Mouse (Mus musculus) layer of hippocampus, postnatal 36 days (tissue): ENCODE data around the gene Tbc1d10b. TPM values are rescaled to one million over a fixed set of nuclear protein-coding genes. Genes with fewer than 3 reads are reported as not detected.
"Not testable (repeated sequence)": the region's sequence is repeated elsewhere in the genome, so short reads cannot be mapped to it uniquely, and the experiment has no call there.

Experiments used
- DNase-seq, 2 experiments: peaks; one replicate each; pipeline ENCODE4 v3.0.0; 2022
- total RNA-seq, 2 experiments: library from RNA; stranded (reverse); gene quantifications; 2 replicates each; pipeline ENCODE4 v1.2.3; 2021

Gene Tbc1d10b
- 100 to 1,000 TPM; 107 to 108 TPM for total RNA-seq

DNA sequence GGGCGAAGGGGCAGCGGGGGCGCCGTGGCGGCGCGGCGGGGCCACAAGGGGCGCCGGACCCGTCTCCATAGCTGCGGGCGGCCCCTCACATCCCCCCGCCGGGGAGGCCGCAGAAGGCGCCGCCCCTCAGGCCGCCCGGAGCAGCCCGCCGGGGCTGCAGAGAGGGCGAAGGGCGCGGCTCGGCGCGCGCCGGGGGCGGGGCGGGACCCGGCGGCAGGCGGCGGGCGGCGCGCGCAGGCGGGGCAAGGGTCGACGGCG lies at the start of gene Tbc1d10b:
Tbc1d10b (minus strand) TSS at position 174 of the 258 bp plus-strand sequence.
- DNase-seq, result peak in 1 of 2 experiments; percentile 50

DNA sequence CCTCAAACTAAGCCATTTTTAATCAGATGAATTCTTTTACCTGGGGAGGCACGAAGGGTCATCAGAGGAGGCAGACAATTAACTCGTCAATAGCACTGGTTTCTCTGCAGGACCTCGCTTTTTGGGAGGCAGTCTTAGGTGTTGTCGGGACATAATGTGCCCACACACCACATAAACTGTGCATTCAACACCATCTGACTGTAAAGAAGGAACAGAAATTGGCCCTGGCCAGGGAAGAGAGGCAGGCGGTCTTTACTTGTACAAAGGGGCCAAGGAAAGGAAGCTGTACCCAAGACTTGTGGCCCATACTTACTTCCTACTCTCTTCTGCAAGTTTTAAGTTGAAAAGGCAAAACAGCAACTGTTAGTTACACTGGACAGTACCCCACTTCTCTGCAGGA lies 48.2 kb upstream of the Tbc1d10b start:
- DNase-seq, result no peak

DNA sequence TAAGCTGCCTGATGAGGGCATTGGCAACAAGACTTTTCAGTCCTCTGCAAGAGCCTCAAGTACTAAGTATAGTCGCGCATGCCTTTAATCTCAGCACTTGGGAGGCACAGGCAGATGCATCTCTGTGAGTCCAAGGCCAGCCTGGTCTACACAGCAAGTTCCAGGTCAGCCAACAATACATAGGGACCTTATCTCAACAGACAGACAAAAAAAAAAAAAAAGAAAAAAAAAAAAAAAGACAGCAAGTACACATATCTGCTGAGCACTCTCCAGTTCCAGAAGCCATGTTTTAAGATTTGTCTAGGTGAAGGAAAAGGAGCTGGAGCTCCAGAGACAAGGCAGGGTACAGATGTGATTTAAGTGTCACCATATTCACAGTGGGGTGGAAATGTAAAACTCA lies 47.7 kb upstream of the Tbc1d10b start:
- DNase-seq, result no peak

DNA sequence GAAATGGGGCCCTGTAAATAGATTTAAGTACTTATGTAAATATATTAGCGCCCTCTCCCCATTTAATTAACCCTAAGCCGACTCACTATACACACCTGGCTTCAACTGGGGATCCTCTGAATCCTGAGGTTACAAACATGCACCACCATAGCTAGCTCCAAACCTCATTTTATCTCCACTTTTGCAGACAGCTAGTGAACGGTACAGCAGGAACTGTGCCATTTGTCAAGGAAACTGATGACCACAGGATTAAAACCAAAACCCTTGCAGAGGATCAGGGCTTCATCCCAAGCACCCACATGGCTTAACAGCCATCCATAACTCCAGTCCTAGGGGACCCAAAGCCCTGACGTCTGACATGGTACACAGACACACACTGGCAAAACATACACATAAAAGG lies 46.7 kb upstream of the Tbc1d10b start:
- DNase-seq, result no peak

DNA sequence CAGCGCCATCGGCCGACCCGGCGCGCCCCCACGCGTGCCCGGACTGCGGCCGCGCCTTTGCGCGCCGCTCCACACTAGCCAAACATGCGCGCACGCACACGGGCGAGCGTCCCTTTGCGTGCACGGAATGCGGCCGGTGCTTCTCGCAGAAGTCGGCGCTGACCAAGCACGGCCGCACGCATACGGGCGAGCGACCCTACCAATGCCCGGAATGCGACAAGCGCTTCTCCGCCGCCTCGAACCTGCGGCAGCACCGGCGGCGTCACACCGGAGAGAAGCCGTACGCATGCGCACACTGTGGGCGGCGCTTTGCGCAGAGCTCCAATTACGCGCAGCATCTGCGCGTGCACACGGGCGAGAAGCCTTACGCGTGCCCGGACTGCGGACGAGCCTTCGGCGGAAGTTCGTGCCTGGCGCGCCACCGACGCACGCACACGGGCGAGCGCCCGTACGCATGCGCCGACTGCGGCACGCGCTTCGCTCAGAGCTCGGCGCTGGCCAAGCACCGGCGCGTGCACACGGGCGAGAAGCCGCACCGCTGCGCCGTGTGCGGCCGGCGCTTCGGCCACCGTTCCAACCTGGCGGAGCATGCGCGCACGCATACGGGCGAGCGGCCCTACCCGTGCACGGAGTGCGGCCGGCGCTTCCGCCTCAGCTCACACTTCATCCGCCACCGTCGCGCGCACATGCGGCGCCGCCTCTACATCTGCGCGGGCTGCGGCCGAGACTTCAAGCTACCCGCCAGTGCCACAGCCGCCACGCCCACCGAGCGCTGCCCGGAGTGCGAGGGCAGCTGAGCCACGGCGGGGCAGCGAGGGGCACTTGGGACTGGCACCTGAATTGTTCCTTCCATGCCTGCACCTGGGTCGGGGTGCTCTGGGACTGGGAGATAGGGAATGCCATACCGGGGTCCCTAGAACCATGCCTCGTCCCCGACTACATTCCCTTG lies 45.8 kb upstream of the Tbc1d10b start:
- peak; percentile 95 for DNase-seq

DNA sequence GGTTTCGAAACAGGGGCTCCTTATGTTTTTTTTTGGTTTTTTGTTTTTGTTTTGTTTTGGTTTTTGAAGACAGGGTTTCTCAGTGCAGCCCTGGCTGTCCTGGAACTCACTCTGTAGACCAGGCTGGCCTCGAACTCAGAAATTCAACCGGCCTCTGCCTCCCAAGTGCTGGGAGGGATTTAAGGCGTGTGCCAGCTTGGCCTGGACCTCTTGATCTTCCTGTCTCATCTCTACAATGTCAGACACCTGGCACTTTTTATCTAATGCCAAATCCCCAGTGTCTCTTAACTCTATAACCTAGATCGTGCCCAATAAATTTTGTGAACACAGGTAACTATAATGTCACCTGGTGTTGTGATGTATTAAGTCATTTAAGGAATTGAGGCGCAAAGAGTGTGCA lies 45.1 kb upstream of the Tbc1d10b start:
- no peak for DNase-seq

DNA sequence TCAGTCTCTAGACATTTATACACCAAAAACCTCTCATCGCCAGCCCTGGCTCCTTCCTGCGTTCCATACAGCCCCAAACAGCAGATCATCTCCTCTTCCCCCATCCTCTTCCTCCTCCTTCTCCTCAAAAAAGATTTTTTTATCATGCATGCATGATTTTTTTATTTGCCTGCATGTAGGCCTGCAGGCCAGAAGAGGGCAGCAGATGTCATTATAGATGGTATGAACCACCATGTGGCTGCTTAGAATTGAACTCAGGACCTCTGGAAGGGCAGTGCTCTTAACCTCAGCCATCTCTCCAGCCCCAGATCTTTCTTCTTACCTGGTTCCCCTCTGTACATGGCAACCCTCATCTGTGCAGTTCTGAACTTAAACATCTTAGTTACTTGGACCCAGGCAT lies 44.1 kb upstream of the Tbc1d10b start:
- no peak for DNase-seq

DNA sequence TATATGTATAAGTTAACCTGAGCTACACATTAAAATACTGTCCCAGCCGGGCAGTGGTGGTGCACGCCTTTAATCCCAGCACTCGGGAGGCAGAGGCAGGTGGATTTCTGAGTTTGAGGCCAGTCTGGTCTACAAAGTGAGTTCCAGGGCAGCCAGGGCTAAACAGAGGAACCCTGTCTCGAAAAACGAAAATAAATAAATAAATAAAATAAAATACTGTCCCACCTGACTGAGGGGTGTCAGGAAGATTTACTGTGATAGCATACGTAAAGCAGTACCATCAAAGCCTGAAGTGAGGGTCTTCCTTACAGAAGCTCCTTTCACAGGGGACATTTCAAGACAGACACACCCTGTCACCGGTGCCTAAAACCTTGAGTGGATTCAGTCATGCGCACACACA lies 42.2 kb upstream of the Tbc1d10b start:
- not testable (repeated sequence) for DNase-seq

DNA sequence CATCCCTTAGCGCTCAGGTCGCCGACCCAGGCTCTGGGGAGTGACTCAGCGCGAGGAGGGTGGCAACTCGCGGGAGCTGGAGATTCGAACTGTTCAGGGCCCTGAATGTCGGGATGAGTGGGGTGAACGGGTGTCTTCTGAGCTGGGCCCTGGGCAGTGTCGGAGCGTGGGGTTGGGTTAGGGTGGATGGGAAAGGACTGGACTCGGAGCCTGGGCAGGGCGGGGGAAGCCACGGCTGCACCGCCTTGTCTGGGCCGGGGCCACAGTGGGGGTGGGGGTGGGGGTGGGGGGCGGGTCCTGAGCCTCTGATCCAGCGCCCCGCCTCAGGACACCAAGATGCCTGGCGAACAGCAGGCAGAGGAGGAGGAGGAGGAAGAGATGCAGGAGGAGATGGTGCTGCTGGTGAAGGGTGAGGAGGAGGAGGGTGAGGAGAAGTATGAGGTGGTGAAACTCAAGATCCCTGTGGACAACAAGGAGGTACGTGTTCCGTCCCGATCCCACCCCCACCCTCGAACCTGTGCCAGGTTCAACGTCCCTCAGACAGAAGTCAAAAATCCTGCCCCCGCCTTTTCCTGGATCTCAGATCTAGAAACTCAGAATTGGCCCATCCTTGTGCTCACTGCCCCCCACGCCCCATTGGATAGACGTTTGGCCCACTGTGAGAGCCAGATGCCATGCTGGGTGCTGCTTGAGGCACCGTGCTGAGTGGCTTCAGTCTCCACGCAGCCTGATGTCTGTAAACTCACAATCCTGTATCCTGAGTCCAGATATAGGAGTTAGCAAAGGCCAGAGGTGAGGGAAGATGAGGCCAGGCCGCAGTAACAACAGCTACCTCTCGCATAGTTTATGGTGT lies 36.6 kb upstream of the Tbc1d10b start:
- no peak for DNase-seq

DNA sequence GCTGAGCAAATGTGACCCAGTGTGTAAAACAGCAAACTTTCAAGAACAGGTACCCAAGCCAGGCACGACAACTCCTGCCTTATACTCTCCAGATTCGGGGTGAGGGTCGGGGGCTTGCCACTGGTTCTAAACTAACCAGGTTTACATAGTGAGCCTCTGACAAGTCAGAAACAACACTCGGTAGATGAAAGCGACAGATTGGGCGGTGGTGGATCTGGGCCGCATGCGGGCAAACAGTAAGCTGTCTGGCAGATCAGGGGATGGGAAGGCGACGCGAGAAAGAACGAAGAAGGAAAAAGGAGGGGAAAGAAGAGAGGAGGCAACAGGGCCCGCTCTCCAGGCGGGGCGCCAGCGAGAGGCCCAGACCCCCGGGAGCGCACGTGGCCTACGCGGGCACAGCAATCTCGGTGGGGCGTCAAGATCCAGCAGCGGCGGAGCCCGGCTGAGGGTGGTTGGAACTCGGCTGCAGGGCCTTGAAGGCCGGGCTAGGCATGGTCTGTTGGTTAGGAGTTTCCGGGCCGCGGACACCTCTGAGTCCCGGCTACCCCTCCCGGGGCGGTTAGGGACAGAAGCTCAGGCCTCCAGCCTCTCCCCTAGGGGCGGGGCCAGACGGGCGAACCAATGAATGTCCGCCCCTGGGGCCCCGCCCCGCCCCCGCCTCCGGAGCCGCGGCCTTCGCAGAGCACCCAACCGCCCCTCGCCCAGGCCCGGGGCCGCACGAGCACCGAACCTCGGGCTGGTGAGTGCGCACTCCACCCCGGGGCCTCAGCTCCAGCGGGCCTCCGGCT lies 35.8 kb upstream of the Tbc1d10b start, which contains the start of gene Zfp771:
Zfp771 (plus strand) TSS at position 405 of the 788 bp plus-strand sequence.
- peak; percentile 92 for DNase-seq

DNA sequence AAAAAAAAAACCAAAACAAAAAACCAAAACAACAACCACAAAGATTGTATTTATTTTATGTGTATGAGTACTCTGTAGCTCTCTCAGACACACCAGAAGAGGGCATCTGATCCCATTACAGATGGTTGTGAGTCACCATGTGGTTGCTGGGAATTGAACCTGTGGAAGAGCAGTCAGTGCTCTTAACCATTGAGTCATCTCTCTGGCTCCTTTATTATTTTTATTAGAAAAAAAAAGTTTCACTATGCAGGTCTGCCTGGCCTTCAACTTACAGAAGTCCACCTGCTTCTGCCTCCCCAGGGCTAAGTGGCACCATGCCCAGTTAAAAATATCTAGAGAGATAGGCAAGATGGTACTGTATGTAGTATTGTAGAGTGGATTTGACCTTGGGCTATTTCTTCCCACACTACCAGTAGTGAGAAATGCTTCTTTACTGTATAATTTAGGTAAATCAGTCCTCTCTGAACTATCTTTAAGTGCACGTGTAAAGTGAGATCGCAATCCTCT lies 35.1 kb upstream of the Tbc1d10b start:
- DNase-seq, result no peak

DNA sequence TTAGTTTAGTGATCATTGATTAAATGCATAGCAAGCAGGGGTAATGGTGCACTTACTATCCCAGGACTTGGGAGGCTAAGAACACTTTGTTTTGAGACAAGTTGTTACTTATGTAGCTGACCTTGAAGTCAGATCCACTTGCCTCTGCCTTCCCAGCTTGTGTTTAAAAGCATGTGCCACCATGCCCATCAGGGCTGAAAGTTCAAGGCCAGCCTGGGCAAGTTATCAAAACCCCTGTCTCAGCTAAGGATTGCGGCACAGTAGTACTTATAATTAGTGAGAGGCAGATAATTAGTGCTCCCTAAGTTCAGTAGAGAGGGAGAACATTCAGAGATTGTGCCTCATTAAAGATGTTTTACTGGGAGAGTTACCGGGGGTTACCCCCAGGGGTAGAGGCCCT lies 26.5 kb upstream of the Tbc1d10b start:
- DNase-seq, result no peak

DNA sequence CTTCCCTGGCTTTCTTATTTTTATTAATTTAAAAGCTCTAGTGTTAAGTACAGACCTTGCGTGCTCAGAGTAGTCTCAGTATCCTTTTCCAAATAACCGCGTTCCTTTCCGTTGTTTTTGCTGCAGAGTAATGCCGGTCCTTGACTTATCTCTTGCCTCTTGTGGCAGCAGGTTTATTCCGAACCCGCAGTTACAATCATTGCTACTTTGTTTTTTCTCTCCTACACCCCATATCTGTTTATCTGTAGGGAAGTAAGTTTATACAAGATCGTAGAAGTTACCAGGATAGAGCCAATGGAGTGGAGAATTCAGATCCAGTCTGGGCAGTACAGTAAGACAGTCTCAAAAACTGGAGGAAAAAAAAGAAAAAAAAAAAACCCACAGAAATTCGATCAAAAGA lies 25.5 kb upstream of the Tbc1d10b start:
- DNase-seq, result no peak

DNA sequence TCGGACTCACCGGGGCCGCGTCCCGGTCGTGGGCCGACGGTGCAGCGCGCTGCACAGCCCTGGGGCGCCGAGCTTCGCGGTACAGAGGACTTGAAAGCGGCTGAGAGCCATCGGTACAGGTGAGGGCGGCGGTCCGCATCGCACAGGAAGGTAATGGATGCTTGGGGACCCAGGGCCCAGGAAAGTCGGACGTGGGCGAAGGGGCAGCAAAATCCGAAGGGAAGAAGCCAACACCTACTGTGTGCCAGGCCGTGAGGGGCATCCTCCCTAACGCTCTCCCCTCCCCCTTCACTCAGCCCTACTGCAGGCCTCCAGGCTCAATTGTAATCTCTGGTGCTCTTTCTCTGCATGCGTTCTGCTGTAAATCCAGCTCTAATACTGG lies 25.1 kb upstream of the Tbc1d10b start:
- DNase-seq, result no peak

DNA sequence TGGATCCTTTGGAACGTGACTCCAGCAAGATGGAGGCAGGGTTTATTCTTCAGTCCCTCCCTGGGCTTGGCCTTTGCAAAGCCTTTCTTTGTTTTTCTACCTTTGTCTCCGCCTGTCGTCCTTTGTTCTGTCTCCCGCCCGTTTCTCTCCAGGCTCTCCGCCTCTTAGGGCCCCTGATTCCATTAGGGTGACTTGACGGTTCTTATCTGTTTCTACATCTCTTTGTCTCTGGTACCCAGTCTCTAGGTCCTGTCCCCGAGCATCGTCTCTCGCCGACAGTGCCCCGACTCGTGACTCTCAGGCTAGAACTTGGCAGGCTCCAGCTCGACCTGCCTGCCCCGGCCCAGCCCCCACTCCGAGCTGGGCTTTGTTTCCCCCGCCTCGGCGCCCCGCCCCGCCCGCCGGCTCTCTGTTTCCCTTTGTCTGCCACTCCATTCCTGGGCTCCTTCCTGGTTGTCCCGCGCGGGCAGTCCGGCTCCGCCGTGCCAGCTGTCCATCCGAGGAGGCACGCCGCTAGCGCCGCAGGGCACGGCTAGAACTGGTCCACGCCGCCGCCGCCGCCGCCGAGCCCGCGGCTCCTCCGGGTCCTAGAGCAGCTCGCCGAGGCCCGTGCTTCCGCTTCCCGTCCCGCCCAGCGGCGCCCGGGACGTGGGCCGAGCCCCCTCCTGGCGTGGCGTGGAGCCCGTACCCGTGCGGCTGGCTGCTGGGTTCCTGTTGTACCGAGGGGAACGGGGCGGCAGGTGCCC lies 24.5 kb upstream of the Tbc1d10b start, which contains the start of the genes Zfp553 and Sept1:
Zfp553 (plus strand) TSS at position 440 of the 746 bp plus-strand sequence.
Sept1 (minus strand) TSS at position 509 of the 746 bp plus-strand sequence.
- DNase-seq, result peak; percentile 86

DNA sequence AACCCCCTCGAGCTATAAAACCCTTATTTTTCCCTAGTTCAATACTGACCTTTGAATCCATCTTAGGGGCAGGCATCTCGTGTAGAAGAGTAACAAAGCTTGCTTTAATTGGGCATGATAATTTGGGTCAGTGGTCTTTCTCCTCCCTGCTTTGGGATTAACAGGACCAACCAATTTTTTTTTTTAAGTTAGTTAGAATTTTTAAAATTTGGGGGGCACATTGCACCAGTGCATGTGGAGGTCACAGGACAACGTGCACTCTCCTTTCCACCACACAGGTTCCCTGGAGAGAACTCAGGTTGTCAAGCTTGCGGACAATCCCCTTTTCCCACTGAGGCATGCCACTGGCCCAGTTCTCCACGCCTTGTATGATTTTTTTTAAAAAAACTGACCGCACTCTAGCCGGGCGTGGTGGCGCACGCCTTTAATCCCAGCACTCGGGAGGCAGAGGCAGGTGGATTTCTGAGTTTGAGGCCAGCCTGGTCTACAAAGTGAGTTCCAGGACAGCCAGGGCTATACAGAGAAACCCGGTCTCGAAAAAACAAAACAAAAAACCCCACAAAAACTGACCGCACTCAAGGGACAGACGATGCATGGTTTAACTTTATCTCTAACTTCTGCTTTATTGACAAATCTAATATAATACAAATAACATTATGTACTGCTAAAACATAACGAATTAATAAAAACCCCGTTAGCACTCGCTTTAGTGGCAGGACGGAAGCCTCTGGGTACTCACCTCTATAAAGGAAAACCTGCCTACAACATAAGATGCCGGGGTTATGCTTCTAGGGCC lies 23.8 kb upstream of the Tbc1d10b start:
- DNase-seq, result no peak

DNA sequence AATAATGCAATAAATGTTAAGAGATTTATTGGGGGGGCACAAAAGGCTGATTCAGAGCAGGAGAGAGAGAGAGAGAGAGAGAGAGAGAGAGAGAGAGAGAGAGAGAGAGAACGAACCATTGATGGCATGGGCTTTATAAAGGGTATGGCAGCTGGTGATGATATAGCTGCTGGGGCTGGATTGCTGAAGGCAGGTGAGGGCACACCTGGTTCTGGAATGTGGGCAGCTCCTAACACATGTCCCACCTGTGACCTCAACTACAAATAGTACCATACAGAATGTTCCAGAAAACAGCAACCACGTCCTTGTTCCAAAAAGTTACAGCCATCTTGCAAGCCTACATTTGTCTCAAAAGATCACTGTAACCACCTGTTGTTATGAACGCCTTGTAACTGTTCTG lies 23.1 kb upstream of the Tbc1d10b start:
- DNase-seq, result no peak

DNA sequence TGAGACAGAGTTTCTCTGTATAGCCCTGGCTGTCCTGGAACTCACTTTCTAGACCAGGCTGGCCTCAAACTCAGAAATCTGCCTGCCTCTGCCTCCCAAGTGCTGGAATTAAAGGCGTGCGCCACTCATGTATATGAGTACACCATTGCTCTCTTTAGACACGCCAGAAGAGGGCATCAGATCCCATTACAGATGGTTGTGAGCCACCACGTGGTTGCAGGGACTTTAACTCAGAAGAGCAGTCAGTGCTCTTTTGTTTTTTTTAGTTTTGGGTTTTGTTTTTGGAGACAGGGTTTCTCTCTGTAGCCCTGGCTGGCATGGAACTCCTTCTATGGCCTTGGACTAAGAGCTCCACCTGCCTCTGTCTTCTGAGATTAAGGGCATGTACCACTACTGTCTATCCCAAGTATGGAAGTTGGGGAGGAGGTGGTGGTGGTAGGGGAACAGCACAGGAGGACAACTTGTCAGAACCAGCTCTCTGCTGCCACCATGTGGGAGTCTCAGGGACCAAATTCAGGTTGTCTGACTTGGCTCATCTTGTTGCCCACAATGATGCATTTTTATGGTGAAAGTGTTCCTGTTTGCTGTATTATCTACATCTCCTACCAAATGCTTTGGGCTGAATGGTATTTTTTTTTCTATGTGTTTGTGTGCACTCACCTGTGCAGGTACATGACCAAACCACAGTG lies 20.5 kb upstream of the Tbc1d10b start:
- DNase-seq, result peak; percentile 71 to 77

DNA sequence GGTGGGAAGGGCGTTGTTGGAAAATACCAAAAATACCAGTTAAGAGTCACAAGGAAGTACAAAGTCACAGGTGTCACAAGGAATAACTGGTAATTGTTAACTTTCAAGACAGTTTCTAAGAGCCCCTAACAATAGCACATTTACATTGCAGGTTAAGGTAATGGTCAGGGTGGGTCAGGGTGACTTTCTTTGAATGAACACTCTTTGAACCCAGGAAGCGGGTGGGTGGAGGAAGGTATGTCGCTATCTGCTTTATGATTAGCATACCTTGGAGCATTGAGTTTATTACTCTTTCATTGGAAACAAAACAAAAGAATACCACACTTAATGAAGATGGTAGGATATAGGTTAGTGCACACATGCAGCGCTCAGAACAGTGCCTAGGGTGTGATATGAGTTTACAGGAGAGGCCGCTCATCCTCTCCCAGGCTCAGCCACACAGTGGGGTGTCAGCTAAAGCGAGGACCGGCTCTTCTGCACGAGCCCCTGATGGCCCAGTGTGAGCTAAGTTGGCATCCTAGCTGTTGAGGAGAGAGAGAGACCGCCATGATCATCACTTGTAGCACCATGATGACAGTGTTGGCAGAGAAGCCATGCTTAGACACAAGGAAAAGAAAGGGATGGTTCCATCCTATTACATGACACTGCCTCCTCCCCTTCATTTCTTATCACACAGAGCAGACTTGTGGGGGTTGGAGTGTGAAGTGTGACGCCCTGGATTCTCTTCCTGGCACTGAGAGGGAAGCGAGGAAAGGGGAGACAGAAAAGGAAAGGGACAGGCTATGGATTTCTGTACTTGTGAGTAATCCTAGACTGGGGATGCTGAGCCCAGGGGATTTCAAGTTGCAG lies 17.1 kb upstream of the Tbc1d10b start:
- DNase-seq, result no peak
